Mouse (Mus musculus) midbrain, postnatal 0 days (tissue): Measurements from ENCODE around the gene Ric8b. TPM values are rescaled to one million over a fixed set of nuclear protein-coding genes. Genes with fewer than 3 reads are reported as not detected.
A peak's percentile ranks its signal among the peaks of the same experiment; 100 is the strongest.

Source experiments
- ATAC-seq: fragments of 200-750 bp; cut with Nextera tagmentation; 2 replicates; pipeline ENCODE4 v1.8.0; 2017; ENCODE audit warnings: moderate number of reproducible peaks, mild to moderate bottlenecking, moderate TSS enrichment, moderate library complexity; ENCODE audit not compliant: low FRiP score
- DNase-seq: peaks from one replicate; pipeline ENCODE4 v3.0.0-alpha.2; 2015; ENCODE audit warnings: low spot score
- H3K27ac ChIP-seq: fragments of 300-500 bp; sonication (generic); 2 replicates; pipeline ENCODE4 v1.5.1; 2014; ENCODE audit warnings: low read depth, mild to moderate bottlenecking, low read length, mixed read lengths
- H3K27me3 ChIP-seq: fragments of 300-500 bp; sonication (generic); 2 replicates; pipeline ENCODE4 v1.6.1; 2014; ENCODE audit warnings: low read length, control low read depth, mixed read lengths; ENCODE audit not compliant: insufficient read depth
- H3K36me3 ChIP-seq: fragments of 300-500 bp; sonication (generic); 2 replicates; pipeline ENCODE4 v1.6.1; 2014; ENCODE audit warnings: low read length, control low read depth, mixed read lengths; ENCODE audit not compliant: insufficient read depth
- H3K4me1 ChIP-seq: fragments of 300-500 bp; sonication (generic); 2 replicates; pipeline ENCODE4 v1.6.1; 2014; ENCODE audit warnings: mild to moderate bottlenecking, control low read depth, antibody characterized with exemption, low read length, mixed read lengths; ENCODE audit not compliant: insufficient read depth
- H3K4me2 ChIP-seq: fragments of 300-500 bp; sonication (generic); 2 replicates; pipeline ENCODE4 v1.6.1; 2014; ENCODE audit warnings: low read depth, mild to moderate bottlenecking, low read length, mixed read lengths; ENCODE audit not compliant: poor library complexity, severe bottlenecking
- H3K4me3 ChIP-seq: fragments of 300-500 bp; sonication (generic); 2 replicates; pipeline ENCODE4 v1.5.1; 2014; ENCODE audit warnings: low read depth, mild to moderate bottlenecking, low read length, moderate library complexity
- H3K9ac ChIP-seq: fragments of 300-500 bp; sonication (generic); replicated peaks from 2 replicates; pipeline ENCODE4 v1.6.1; 2014; ENCODE audit warnings: mild to moderate bottlenecking, low read length, moderate library complexity, mixed read lengths; ENCODE audit not compliant: poor library complexity, severe bottlenecking
- H3K9me3 ChIP-seq: fragments of 300-500 bp; sonication (generic); 2 replicates; pipeline ENCODE4 v1.6.1; 2016; ENCODE audit warnings: low read length, control low read depth
- CTCF ChIP-seq: IDR thresholded peaks from 2 replicates; pipeline ENCODE4 v1.5.1; 2016; ENCODE audit warnings: antibody characterized with exemption, mild to moderate bottlenecking
- WGBS: fragments of 180-500 bp; shearing (Covaris S2); extraction: QIAGEN DNeasy Blood & Tissue Kit; methylation state at CpG from one replicate; pipeline ENCODE4 v1.1.7; 2014; 5-methylcytosine and 5-hydroxymethylcytosine counted together
- polyA plus RNA-seq: library from polyadenylated mRNA; unstranded; fragments of >200 nt; fragmentation: Nextera tagmentation; extraction: Ambion mirVana; gene quantifications from 2 replicates; pipeline ENCODE4 v1.2.1, GENCODE M21; 2015
- total RNA-seq: library from RNA; depleted of rRNA; stranded (reverse); fragments of >200 nt; gene quantifications from 2 replicates; pipeline ENCODE4 v1.2.3, GENCODE M21; 2014; rRNA removed

The Ric8b gene
- 48.4 and 61.2 TPM in 2 replicates for total RNA-seq
- polyA plus RNA-seq: 34.5 and 34.8 TPM in 2 replicates

DNA sequence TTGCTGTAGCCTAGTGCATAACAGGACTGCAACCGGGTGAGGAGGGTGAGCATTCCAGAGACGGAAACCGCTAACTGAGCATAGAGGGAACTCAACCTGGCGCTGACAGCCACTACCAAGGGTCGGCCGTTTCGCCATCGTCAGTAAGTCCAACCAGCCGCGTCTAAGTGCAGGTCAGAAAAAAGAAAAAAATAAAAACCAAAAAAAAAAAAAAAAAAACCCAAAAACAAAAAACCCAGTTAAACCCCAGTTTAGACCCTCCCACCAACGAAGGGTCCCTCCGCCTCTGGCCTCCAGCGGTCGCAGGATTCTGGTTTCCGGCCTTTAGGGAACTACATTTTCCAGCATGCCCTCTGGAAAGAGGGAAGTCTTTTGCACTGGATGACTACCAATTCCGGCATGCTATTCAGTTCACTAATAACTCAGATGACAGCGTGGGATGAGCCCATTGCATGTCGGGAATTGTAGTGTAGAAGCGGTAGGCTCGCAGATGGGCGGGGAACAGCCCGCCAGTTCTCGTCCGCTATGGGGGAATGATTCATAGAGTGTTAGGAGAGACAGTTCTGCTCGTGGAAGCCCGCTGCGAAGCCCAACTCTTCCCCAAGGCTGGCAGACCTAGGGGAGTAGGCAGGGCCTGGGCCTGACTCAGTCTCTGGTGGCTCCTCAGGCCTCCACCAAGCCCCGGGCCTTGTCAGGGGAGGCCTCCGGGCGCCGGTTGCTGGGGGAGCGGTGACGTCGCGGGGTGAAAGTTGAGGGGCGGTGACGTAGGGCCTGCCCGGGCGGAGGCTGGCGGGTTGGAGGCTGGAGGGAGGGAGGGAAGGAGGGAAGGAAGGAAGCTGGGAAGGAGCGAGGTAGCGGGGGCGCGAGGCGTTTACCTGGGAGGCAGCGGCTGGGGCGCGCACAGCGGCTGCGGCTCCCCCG lies at the start of gene Ric8b:
TSS of gene Ric8b (plus strand) at position 807 of the 921 bp plus-strand sequence.
- ATAC-seq (peak; percentile 98), DNase-seq (peak; percentile 100)
- H3K4me1 ChIP-seq: 0 out of 2 replicates have a peak, but pooled peaks cover 5% of the 10 kb centered on the region
- peak within 1 kb of the TSS; percentile 73 for H3K4me3 ChIP-seq
- H3K9me3 ChIP-seq: no peaks in the 10 kb centered on the region
- H3K27ac ChIP-seq: peak within 1 kb of the TSS; percentile 97
- no peaks in the 10 kb centered on the region for H3K27me3 ChIP-seq
- H3K9ac ChIP-seq: peak within 1 kb of the TSS; percentile 92
- H3K36me3 ChIP-seq: no peaks in the 10 kb centered on the region
- H3K4me2 ChIP-seq: peak within 1 kb of the TSS; percentile 56
- TF ChIP-seq CTCF: no peak
- WGBS: under 1% methylated on average over 48 of the region's 51 CpGs

DNA sequence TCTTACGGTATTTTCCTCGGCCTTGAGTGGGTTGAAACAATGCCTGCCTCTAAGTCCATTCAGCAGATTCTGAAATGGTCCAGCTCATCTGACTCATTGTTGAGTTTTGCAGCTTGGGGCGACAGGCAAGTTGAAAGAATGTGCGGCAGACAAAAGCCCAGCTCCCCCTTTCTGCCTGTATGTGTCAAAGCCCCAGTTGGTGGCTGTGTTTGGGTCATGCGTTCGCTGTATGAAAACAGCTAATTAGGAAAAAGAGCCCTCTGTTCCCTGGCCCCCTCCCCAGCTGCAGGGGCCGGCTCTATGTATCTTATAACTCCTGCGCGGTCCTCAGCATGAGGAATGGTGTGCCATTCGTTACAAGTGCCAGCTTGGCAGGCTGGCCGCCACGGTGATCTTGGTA lies 46.1 kb upstream of the Ric8b start:
- no peaks in the 10 kb centered on the region for H3K4me1 ChIP-seq
- DNase-seq (peak; percentile 50), ATAC-seq (0 out of 2 replicates have a peak, but pooled peaks have one; percentile 31)
- no peak overlapping the region for H3K4me2 ChIP-seq
- H3K27ac ChIP-seq: no peak overlapping the region
- no peak overlapping the region for H3K9ac ChIP-seq
- no peaks in the 10 kb centered on the region for H3K36me3 ChIP-seq
- 0 out of 2 replicates have a peak, but pooled peaks have one; percentile 21 for TF ChIP-seq CTCF
- H3K4me3 ChIP-seq: no peak overlapping the region
- no peaks in the 10 kb centered on the region for H3K9me3 ChIP-seq
- 24% methylated on average over 12 of the region's 12 CpGs for WGBS
- H3K27me3 ChIP-seq: no peaks in the 10 kb centered on the region

DNA sequence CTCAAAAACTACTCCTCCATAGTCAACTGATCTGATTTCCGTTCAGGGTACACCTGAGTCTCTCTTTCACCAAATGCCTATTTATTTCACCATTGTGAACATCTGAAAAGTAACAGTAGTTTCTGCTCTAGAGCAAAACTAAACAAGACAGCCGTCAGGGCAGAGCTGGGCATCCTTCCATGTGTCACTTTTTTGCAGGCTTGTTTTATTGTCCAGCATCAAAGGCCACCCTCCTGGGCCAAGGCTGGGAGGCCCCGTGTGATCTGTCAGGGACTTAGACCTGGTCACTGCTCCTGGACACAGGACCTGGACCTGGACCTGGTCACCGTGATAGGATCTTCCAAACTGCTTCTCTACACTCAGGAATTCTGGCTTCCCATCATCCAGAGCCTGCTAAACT lies 45.5 kb upstream of the Ric8b start:
- 61% methylated on average over 4 of the region's 4 CpGs for WGBS
- Histone ChIP-seq H3K4me3 (no peak overlapping the region), H3K4me2 (no peak overlapping the region), H3K27me3 (no peaks in the 10 kb centered on the region), H3K9ac (no peak overlapping the region), H3K4me1 (no peaks in the 10 kb centered on the region), H3K9me3 (no peaks in the 10 kb centered on the region), H3K36me3 (no peaks in the 10 kb centered on the region), H3K27ac (no peak overlapping the region)
- no peak for TF ChIP-seq CTCF
- DNase-seq (no peak), ATAC-seq (no peak)

DNA sequence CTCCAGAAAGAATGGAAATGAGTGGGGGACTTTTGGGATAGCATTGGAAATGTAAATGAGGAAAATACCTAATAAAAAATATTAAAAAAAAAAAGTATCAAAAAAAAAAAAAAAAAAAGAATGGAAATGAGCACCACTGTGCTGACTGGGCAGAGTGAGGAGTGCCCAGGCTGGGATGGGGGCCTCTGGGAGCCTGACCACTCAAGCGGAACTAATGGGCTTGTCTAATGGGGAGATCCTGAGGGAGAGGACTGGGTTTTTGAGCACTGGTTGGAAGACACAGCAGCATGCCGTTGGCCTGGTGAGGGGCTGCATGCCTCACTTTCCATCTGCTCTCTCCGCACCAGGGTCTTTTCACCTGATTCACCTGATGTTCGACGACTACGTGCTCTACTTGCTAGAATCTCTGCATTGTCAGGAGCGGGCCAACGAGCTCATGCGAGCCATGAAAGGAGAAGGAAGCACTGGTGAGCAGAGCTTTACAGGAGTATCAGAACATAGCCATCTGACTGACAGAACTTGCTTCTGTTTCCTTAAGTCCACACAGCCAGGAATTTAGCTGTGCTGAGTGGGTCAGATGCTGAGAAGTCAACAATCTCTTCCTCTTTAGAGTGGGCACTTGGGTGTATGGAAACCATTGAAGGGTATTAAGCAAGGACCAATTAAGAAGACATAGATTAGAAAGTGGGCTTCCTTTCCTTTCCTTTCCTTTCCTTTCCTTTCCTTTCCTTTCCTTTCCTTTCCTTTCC lies 37.4 kb upstream of the Ric8b start:
- Histone ChIP-seq H3K27me3 (no peaks in the 10 kb centered on the region), H3K27ac (no peak overlapping the region), H3K9ac (no peak overlapping the region), H3K4me2 (no peak overlapping the region), H3K9me3 (no peaks in the 10 kb centered on the region), H3K4me3 (no peak overlapping the region), H3K4me1 (no peaks in the 10 kb centered on the region), H3K36me3 (no peaks in the 10 kb centered on the region)
- no peak for ATAC-seq
- DNase-seq: no peak
- no peak for TF ChIP-seq CTCF
- 43% methylated on average over 9 of the region's 9 CpGs for WGBS

DNA sequence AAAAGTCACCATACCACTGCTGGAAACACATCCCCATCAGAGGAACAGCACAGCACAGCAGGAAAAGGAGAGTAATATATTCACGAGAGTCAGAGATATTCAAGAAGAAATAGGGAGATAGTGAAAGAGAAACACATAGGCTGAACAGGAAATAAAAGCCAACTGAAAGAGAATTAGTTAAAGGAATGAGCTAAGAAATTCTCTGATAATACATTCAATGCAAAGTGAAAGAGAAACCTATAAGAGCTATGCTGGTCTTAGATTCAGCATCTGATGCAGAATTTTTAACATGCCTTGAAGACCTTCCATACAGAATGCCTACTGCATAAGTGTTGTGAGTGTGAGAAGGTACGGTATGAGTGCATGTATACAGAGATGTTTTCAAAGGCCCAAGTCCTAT lies 34.9 kb upstream of the Ric8b start:
- H3K4me2 ChIP-seq: no peak overlapping the region
- H3K36me3 ChIP-seq: no peaks in the 10 kb centered on the region
- DNase-seq: no peak
- no peak overlapping the region for H3K4me3 ChIP-seq
- ATAC-seq: no peak
- WGBS: 99% methylated on average over 2 of the region's 2 CpGs
- H3K9ac ChIP-seq: no peak overlapping the region
- no peaks in the 10 kb centered on the region for H3K9me3 ChIP-seq
- no peak for TF ChIP-seq CTCF
- no peaks in the 10 kb centered on the region for H3K27me3 ChIP-seq
- H3K27ac ChIP-seq: no peak overlapping the region
- no peaks in the 10 kb centered on the region for H3K4me1 ChIP-seq
